Mouse (Mus musculus): ENCODE data around the gene Esd.

GRCm38 (mm10) chr14:74735471-74735870 is 3.4 kb downstream of the Esd start:
- TF ChIP-seq POLR2A (IDR thresholded peaks at IDR 0.05; ENCODE audit: borderline replicate concordance, extremely low read depth, insufficient read depth, insufficient read length, poor library complexity, severe bottlenecking), result no peak
- TF ChIP-seq CTCF (IDR thresholded peaks at IDR 0.05; ENCODE audit: borderline replicate concordance, extremely low read depth, insufficient read depth, insufficient read length), result no peak

Measured in brain, embryonic 14.5 days (tissue).